Mouse (Mus musculus) forebrain, embryonic 16.5 days (tissue): Measurements from ENCODE around the gene Ptprn2. TPM values are rescaled to one million over a fixed set of nuclear protein-coding genes. Genes with fewer than 3 reads are reported as not detected.

Experiments used
- ATAC-seq: fragments of 200-750 bp; cut with Nextera tagmentation; 2 replicates; pipeline ENCODE4 v1.8.0; 2017; ENCODE audit warnings: mild to moderate bottlenecking, moderate library complexity
- H3K27ac ChIP-seq: fragments of 300-500 bp; sonication (generic); 2 replicates; pipeline ENCODE4 v1.5.1; 2014; ENCODE audit warnings: low read length, control low read depth
- H3K27me3 ChIP-seq: fragments of 300-500 bp; sonication (generic); replicated peaks from 2 replicates; pipeline ENCODE4 v1.6.1; 2014; ENCODE audit warnings: low read length; ENCODE audit not compliant: control insufficient read depth, insufficient read depth
- H3K36me3 ChIP-seq: fragments of 300-500 bp; sonication (generic); 2 replicates; pipeline ENCODE4 v1.6.1; 2014; ENCODE audit not compliant: control insufficient read depth, insufficient read depth
- H3K4me1 ChIP-seq: fragments of 300-500 bp; sonication (generic); replicated peaks from 2 replicates; pipeline ENCODE4 v1.6.1; 2014; ENCODE audit warnings: low read length; ENCODE audit not compliant: control insufficient read depth, insufficient read depth
- H3K4me2 ChIP-seq: fragments of 300-500 bp; sonication (generic); 2 replicates; pipeline ENCODE4 v1.6.1; 2014; ENCODE audit warnings: mild to moderate bottlenecking, low read length, control low read depth
- H3K4me3 ChIP-seq: fragments of 300-500 bp; sonication (generic); replicated peaks from 2 replicates; pipeline ENCODE4 v1.5.1; 2014; ENCODE audit warnings: mild to moderate bottlenecking, low read length, control low read depth
- H3K9ac ChIP-seq: fragments of 300-500 bp; sonication (generic); replicated peaks from 2 replicates; pipeline ENCODE4 v1.6.1; 2014; ENCODE audit warnings: low read depth, low read length, control low read depth
- H3K9me3 ChIP-seq: fragments of 300-500 bp; sonication (generic); 2 replicates; pipeline ENCODE4 v1.6.1; 2016; ENCODE audit warnings: low read length; ENCODE audit not compliant: control insufficient read depth
- WGBS: fragments of 180-500 bp; shearing (Covaris S2); extraction: QIAGEN DNeasy Blood & Tissue Kit; methylation state at CpG from one replicate; pipeline ENCODE4 v1.1.7; 2014; 5-methylcytosine and 5-hydroxymethylcytosine counted together
- polyA plus RNA-seq: library from polyadenylated mRNA; unstranded; fragments of >200 nt; fragmentation: Nextera tagmentation; extraction: Ambion mirVana; gene quantifications from 2 replicates; pipeline ENCODE4 v1.2.1, GENCODE M21; 2015

Gene Ptprn2
- polyA plus RNA-seq, 1 experiment from 2014 or later, result 11.5 TPM

DNA sequence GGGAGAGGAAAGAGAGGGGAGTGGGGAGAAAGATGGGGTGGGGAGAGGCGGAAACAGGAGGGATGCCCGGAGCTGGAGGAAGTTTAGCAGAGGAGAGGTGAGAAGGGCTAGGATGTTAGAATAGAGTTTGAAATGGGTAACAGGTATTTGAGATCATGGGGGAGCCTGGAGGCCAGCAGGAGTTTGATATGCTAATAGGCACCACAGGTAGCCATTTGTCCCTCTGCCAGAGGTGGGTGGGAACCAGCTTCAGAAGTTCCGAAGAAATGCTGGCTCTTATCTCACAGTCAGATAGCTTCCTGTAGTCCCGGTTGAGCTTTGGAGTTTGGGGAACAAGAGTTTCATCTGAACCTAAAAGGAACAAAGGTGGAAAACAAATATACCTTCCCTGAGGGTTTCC lies 155.4 kb downstream of the Ptprn2 start:
- no peak for ATAC-seq
- H3K9me3 ChIP-seq, result no peaks in the 10 kb centered on the region
- no peak overlapping the region for H3K4me3 ChIP-seq
- H3K27ac ChIP-seq, result no peak overlapping the region
- no peak overlapping the region for H3K9ac ChIP-seq
- no peaks in the 10 kb centered on the region for H3K36me3 ChIP-seq
- peaks cover 14% of the 10 kb centered on the region for H3K4me1 ChIP-seq
- 35% methylated on average over 4 of the region's 4 CpGs for WGBS
- no peaks in the 10 kb centered on the region for H3K27me3 ChIP-seq
- H3K4me2 ChIP-seq, result no peak overlapping the region

DNA sequence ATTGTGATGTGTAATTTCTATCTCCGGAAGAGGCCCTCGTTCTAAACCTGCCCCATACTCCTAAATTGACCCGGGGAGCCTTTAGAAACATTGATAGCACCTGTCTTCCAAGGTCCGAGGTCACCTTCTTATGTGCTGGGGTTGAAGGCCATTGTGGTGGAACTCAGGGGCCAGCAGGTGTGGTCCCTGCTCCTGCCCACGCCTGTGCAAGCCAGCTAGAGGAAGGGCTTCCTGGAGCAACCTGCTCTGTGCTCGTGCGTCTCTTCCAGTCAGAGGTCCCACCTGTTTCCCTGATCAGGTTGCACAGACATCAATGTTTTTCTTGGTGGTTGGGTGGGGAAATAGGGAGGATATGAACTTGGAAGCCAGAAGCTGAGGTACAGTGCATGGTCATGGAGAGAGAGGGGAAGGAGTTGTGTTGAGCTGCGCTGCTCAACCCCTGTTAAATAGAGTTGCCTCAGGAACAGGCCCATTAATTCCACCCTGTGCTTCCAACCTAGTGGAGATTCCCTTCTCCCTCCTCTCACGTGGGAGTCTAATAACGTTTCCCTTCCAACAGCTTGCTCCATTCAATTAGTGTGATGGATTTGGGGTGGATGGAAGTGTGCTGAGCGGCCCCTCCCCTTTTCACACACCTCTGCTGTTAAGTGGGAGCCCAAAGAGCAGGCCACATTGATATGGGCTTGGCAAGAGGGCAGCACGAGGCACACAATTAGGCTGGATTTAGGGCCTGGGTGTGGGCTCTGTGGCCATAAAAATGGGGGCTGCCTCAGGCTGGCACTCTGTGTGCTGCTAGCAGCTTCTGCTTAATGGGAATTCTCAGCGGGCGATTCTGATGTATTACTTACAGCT lies 156.0 kb downstream of the Ptprn2 start:
- Histone ChIP-seq H3K9ac (no peak overlapping the region), H3K4me1 (peaks cover 14% of the 10 kb centered on the region), H3K27ac (0 out of 2 replicates have a peak overlapping the region, but pooled peaks have one; percentile 21), H3K9me3 (no peaks in the 10 kb centered on the region), H3K27me3 (no peaks in the 10 kb centered on the region), H3K4me2 (no peak overlapping the region), H3K4me3 (no peak overlapping the region), H3K36me3 (no peaks in the 10 kb centered on the region)
- peak; percentile 81 for ATAC-seq
- 32% methylated on average over 14 of the region's 14 CpGs for WGBS

DNA sequence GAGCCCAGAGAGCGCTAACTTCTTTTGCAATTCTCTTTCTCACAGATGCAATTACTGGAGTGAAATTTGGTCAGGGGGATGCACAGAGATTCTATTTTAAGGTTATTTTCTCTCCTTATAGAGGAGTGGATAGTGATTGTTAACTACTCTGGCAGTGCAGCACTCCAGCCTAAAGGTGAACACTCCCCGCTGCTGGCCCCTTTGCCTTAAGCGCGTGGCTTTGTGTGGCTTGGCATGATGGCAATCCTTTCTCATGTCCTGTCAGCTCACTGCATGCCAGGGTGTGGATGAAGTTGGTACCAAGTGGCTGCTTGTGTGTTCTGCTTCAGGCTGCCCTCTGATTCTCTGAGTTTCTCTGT lies 156.7 kb downstream of the Ptprn2 start:
- Histone ChIP-seq H3K4me3 (no peak overlapping the region), H3K27me3 (no peaks in the 10 kb centered on the region), H3K36me3 (no peaks in the 10 kb centered on the region), H3K9ac (no peak overlapping the region), H3K9me3 (no peaks in the 10 kb centered on the region), H3K4me2 (no peak overlapping the region), H3K4me1 (peaks cover 14% of the 10 kb centered on the region), H3K27ac (peak overlapping the region; percentile 21; the same call in 1 of the 2 replicates)
- ATAC-seq, result peak; percentile 26
- 34% methylated on average over 4 of the region's 4 CpGs for WGBS

DNA sequence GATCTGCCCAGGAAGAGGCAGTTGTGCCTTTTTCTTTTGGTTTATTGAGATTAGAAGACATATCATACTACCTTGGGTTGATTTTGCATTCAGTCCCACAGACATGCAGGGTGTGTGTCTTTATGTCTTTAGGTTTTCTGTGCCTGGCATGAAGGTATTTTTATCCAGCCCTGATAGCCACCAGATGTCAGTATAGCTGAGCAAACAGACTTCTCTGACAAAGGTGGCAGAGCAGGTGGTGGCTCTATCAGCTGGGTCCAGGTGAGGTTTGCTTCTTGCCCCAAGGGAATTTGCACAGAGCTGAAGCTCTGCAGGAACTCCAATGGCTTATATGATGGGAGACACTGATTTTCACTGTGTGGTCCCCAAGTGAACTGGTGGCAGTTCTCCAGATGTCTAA lies 161.3 kb downstream of the Ptprn2 start:
- Histone ChIP-seq H3K4me1 (peaks cover 12% of the 10 kb centered on the region), H3K27me3 (no peaks in the 10 kb centered on the region), H3K9ac (no peak overlapping the region), H3K36me3 (no peaks in the 10 kb centered on the region), H3K9me3 (no peaks in the 10 kb centered on the region), H3K4me2 (no peak overlapping the region), H3K4me3 (no peak overlapping the region), H3K27ac (no peak overlapping the region)
- no peak for ATAC-seq

DNA sequence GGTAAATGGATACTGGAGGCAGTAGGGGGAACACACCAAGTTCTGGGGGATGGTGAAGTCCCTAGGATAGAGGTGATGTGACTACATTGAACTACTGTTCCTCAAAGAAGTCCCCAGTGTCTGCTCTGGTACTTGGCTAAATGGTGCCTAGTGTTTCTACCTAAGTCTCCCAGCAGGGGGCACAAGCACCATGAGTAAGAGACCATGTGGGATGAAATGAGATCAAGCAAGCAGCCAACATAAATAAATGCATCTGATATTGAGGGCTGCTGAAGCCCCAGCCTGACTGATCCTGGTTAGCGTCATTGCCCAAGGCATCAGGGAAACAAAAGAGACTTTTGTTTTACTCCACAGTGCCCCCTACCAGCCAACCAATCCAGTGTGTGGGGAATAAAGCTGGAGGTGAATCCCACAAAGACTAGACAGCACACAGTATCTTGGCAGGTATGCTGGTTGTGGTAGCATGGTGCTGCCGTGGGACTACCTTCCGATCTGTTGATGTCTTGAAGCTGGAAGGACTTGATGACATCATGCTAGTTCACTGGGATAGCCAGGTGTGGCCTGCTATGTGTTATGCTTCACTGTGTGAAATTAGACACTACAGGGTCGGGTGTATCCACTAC lies 163.2 kb downstream of the Ptprn2 start:
- Histone ChIP-seq H3K9me3 (no peaks in the 10 kb centered on the region), H3K27me3 (no peaks in the 10 kb centered on the region), H3K4me1 (peaks cover 4% of the 10 kb centered on the region), H3K36me3 (no peaks in the 10 kb centered on the region), H3K4me2 (no peak overlapping the region), H3K27ac (0 out of 2 replicates have a peak overlapping the region, but pooled peaks have one; percentile 20), H3K4me3 (no peak overlapping the region), H3K9ac (no peak overlapping the region)
- 57% methylated on average over 4 of the region's 4 CpGs for WGBS
- peak; percentile 82 for ATAC-seq

DNA sequence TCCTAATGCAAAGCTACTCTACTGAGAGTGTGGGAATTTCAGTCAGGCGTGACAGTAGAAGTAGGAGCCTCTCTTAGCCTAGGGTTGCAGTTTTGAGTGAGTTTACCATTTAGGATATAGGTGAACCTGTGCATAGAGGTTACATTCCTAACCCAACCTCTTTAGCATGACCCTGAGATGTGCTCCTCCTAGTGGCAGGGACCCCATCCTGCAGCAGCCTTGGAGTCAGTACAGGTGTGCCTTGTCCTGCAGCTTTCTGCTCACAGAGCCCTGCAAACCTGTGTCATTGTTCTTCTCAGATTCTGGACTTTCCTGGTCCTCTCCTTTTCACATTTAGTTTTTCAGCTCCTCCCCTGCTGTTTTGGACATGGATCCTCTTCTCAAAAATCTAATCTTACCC lies 168.2 kb downstream of the Ptprn2 start:
- H3K4me1 ChIP-seq, result peaks cover 7% of the 10 kb centered on the region
- H3K9ac ChIP-seq, result no peak overlapping the region
- no peaks in the 10 kb centered on the region for H3K9me3 ChIP-seq
- H3K27ac ChIP-seq, result no peak overlapping the region
- H3K4me3 ChIP-seq, result no peak overlapping the region
- no peaks in the 10 kb centered on the region for H3K36me3 ChIP-seq
- H3K27me3 ChIP-seq, result no peaks in the 10 kb centered on the region
- no peak for ATAC-seq
- 86% methylated on average over 1 of the region's 1 CpGs for WGBS
- H3K4me2 ChIP-seq, result no peak overlapping the region

DNA sequence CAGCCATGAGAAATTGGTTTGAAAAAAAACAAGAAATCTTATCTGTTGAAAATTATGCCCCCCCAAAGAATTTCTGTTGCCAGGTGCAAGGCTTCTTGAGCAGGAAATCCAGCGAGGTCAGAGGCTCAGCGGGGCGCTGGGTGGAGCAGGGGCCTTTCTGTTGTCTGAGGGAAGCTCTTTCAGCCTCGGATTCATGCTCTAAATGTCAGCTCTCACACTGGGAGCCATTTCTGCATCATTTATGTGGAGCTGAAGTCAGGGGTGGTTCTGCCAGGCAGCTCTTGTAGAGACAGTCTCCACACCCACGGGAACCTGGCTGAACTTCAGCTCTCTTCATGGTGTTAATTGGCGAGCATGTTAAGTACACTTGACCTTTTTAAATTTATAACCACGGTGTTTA lies 174.6 kb downstream of the Ptprn2 start:
- 8% methylated on average over 7 of the region's 7 CpGs for WGBS
- H3K36me3 ChIP-seq, result no peaks in the 10 kb centered on the region
- H3K27me3 ChIP-seq, result no peaks in the 10 kb centered on the region
- no peak for ATAC-seq
- no peak overlapping the region for H3K4me2 ChIP-seq
- H3K27ac ChIP-seq, result no peak overlapping the region
- peaks cover 10% of the 10 kb centered on the region; the same call in 1 of the 2 replicates for H3K4me1 ChIP-seq
- no peak overlapping the region for H3K4me3 ChIP-seq
- H3K9me3 ChIP-seq, result no peaks in the 10 kb centered on the region
- H3K9ac ChIP-seq, result no peak overlapping the region

DNA sequence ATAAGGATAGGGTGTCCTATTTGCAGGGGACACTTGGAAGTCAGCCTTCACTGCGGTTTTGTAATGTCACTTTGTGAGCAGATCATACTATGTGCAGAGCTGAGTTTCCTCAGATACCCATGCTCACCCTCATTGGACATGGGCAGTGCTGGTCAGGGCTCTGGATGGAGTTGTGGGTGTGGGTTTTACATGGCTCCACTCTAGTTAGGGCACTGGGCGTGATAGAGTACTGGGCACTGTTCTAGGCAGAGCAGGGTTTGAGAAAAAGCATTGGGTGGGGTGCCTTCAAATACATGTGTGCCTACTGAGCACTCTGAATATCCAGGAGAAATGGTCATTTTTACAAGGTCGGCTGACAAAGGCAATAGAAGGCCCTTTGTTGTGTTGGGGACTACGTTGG lies 175.5 kb downstream of the Ptprn2 start:
- WGBS, result 78% methylated on average over 4 of the region's 4 CpGs
- Histone ChIP-seq H3K4me3 (no peak overlapping the region), H3K9me3 (no peaks in the 10 kb centered on the region), H3K27ac (no peak overlapping the region), H3K36me3 (no peaks in the 10 kb centered on the region), H3K9ac (no peak overlapping the region), H3K4me2 (no peak overlapping the region), H3K27me3 (no peaks in the 10 kb centered on the region), H3K4me1 (peaks cover 10% of the 10 kb centered on the region; the same call in 1 of the 2 replicates)
- no peak for ATAC-seq

DNA sequence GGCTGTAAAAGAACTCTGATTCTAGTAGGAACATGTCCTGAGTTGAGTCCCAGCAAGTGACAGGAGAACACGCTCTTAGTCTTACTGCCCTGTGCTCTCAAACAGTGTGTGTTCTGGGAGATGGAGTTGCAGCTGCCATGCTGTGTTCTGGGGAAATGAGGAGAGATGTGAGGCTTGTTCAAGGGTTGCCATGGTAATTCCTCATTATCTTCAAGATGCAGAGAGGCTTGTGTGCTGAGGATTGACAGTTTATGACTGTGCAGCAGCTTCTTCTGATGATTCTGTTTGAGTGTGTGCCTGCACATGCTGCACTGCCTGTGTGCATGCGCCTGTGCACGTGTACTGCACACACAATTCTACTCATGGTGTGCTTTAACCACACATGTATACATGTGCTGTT lies 192.2 kb downstream of the Ptprn2 start:
- peak overlapping the region; percentile 55 for H3K27ac ChIP-seq
- peaks cover 5% of the 10 kb centered on the region for H3K4me1 ChIP-seq
- no peaks in the 10 kb centered on the region for H3K9me3 ChIP-seq
- H3K9ac ChIP-seq, result no peak overlapping the region
- H3K27me3 ChIP-seq, result no peaks in the 10 kb centered on the region
- H3K36me3 ChIP-seq, result no peaks in the 10 kb centered on the region
- peak; percentile 99 for ATAC-seq
- WGBS, result 8% methylated on average over 3 of the region's 3 CpGs
- H3K4me2 ChIP-seq, result no peak overlapping the region
- no peak overlapping the region for H3K4me3 ChIP-seq
